8 mouse cellular contexts compared by ENCODE assay signal in genomic region chr7:141010593-141010992, GRCm38 (mm10). TPM values are rescaled to one million over a fixed set of nuclear protein-coding genes. Genes with fewer than 3 reads are reported as not detected.
DNase-seq lines count a peak whose midpoint lies in the region; ATAC-seq and TF ChIP-seq lines count a peak whose summit lies in the region.

Gene Ifitm3 (minus strand): TSS chr7:141010770.

- peak; percentile 58 for DNase-seq in adrenal gland, adult 8-10 months
- DNase-seq in urinary bladder, adult 2 months (ENCODE audit: low spot score) = peak; percentile 37
- no peak for DNase-seq in natural killer cell, adult 2 months (ENCODE audit: low spot score in 2 of 2)

- 50% methylated on average over 10 of the region's 10 CpGs for WGBS in forebrain, embryonic 15.5 days
- WGBS in limb, embryonic 13.5 days = 7% methylated on average over 10 of the region's 10 CpGs
- 52% methylated on average over 10 of the region's 10 CpGs for WGBS in midbrain, embryonic 13.5 days

- peaks cover 13% of the 10 kb centered on the region for H3K4me1 ChIP-seq in ES-Bruce4 (ENCODE audit: control insufficient read depth, insufficient read depth, low read length)
- peaks cover 5% of the 10 kb centered on the region; the same call in 1 of the 2 replicates for H3K4me1 ChIP-seq in forebrain, embryonic 15.5 days
- H3K4me1 ChIP-seq in limb, embryonic 13.5 days = peaks cover 30% of the 10 kb centered on the region
- H3K4me1 ChIP-seq in midbrain, embryonic 13.5 days (replicated peaks) = peaks cover 8% of the 10 kb centered on the region; the same call in 1 of the 2 replicates

- no peaks in the 10 kb centered on the region for H3K36me3 ChIP-seq in ES-Bruce4 (ENCODE audit: control insufficient read depth, insufficient read depth, low read length, poor library complexity, severe bottlenecking)
- H3K36me3 ChIP-seq in forebrain, embryonic 15.5 days = no peaks in the 10 kb centered on the region
- no peaks in the 10 kb centered on the region for H3K36me3 ChIP-seq in limb, embryonic 13.5 days
- no peaks in the 10 kb centered on the region for H3K36me3 ChIP-seq in midbrain, embryonic 13.5 days

- no peak for TF ChIP-seq POLR2A in ES-Bruce4 (IDR thresholded peaks at IDR 0.05; ENCODE audit: insufficient read depth, low read length)

- TF ChIP-seq CTCF in ES-Bruce4 (IDR thresholded peaks at IDR 0.05; ENCODE audit: low read depth, low read length) = no peak

- ATAC-seq in forebrain, embryonic 15.5 days (replicated peaks) = no peak
- 0 out of 4 replicates have a peak, but pooled peaks of 1 of the 2 experiments have one; percentile 7 for ATAC-seq in hematopoietic stem cell, adult 5-6 weeks (replicated peaks in 1 of 2; ENCODE audit: insufficient read depth in 1 of 2, low FRiP score in 2 of 2, low TSS enrichment in 1 of 2, low read depth in 1 of 2, poor library complexity in 2 of 2, severe bottlenecking in 2 of 2)
- peak; percentile 28; the same call in 1 of the 2 replicates for ATAC-seq in limb, embryonic 13.5 days (ENCODE audit: low FRiP score, low read depth)
- ATAC-seq in midbrain, embryonic 13.5 days = no peak

- peak within 1 kb of the TSS; percentile 87 for H3K4me3 ChIP-seq in ES-Bruce4 (ENCODE audit: low read depth, low read length)
- 0 out of 2 replicates have a peak within 1 kb of the TSS, but pooled peaks have one; percentile 8 for H3K4me3 ChIP-seq in forebrain, embryonic 15.5 days
- peak within 1 kb of the TSS; percentile 51 for H3K4me3 ChIP-seq in limb, embryonic 13.5 days
- no peak within 1 kb of the TSS for H3K4me3 ChIP-seq in midbrain, embryonic 13.5 days (replicated peaks)

- H3K9ac ChIP-seq in ES-Bruce4 (ENCODE audit: low read depth, poor library complexity, severe bottlenecking) = peak within 1 kb of the TSS; percentile 63
- no peak within 1 kb of the TSS for H3K9ac ChIP-seq in forebrain, embryonic 15.5 days (replicated peaks)
- peak within 1 kb of the TSS; percentile 63 for H3K9ac ChIP-seq in limb, embryonic 13.5 days
- 0 out of 2 replicates have a peak within 1 kb of the TSS, but pooled peaks have one; percentile 5 for H3K9ac ChIP-seq in midbrain, embryonic 13.5 days (replicated peaks)

- no peaks in the 10 kb centered on the region for H3K9me3 ChIP-seq in ES-Bruce4 (replicated peaks; ENCODE audit: control insufficient read depth, insufficient read depth, low read length, poor library complexity, severe bottlenecking)
- no peaks in the 10 kb centered on the region for H3K9me3 ChIP-seq in forebrain, embryonic 15.5 days
- 0 out of 2 replicates have a peak, but pooled peaks cover 4% of the 10 kb centered on the region for H3K9me3 ChIP-seq in limb, embryonic 13.5 days
- H3K9me3 ChIP-seq in midbrain, embryonic 13.5 days = no peaks in the 10 kb centered on the region

- peak within 1 kb of the TSS; percentile 95 for H3K27ac ChIP-seq in ES-Bruce4 (ENCODE audit: insufficient read depth, low read length)
- no peak within 1 kb of the TSS for H3K27ac ChIP-seq in forebrain, embryonic 15.5 days (replicated peaks)
- H3K27ac ChIP-seq in limb, embryonic 13.5 days = peak within 1 kb of the TSS; percentile 84
- H3K27ac ChIP-seq in midbrain, embryonic 13.5 days = no peak within 1 kb of the TSS

- no peak within 1 kb of the TSS; the same call in 1 of the 2 replicates for H3K4me2 ChIP-seq in forebrain, embryonic 15.5 days (replicated peaks)
- peak within 1 kb of the TSS; percentile 69 for H3K4me2 ChIP-seq in limb, embryonic 13.5 days (replicated peaks)
- H3K4me2 ChIP-seq in midbrain, embryonic 13.5 days (replicated peaks) = peak within 1 kb of the TSS; percentile 3

- TF ChIP-seq EP300 in ES-Bruce4 (IDR thresholded peaks at IDR 0.05; ENCODE audit: insufficient read depth, low read depth, low read length) = no peak

- H3K27me3 ChIP-seq in ES-Bruce4 (ENCODE audit: control insufficient read depth, insufficient read depth, low read length, poor library complexity, severe bottlenecking) = no peaks in the 10 kb centered on the region
- H3K27me3 ChIP-seq in forebrain, embryonic 15.5 days = no peaks in the 10 kb centered on the region
- no peaks in the 10 kb centered on the region for H3K27me3 ChIP-seq in limb, embryonic 13.5 days
- no peaks in the 10 kb centered on the region for H3K27me3 ChIP-seq in midbrain, embryonic 13.5 days

RNA-seq across cellular contexts. Expression of gene Ifitm3, which starts in this region (rescaled TPM):
- polyA plus RNA-seq in ES-Bruce4 (2011; ENCODE audit: insufficient read depth, insufficient read length, low read depth, missing spikeins) = 410 and 433 TPM in 2 replicates
- total RNA-seq in adrenal gland, adult 8-10 months (2022) = 100 to 1,000 TPM; 105 to 128 (median 116) TPM
- 21.7 and 24.9 TPM in 2 replicates for polyA plus RNA-seq in forebrain, embryonic 15.5 days (2015; fragmentation: Nextera tagmentation; extraction: Ambion mirVana)
- 143 and 341 TPM in 2 replicates for total RNA-seq in hematopoietic stem cell, adult 5-6 weeks (2017)
- 121 and 130 TPM in 2 replicates for polyA plus RNA-seq in limb, embryonic 13.5 days (2015; fragmentation: Nextera tagmentation; extraction: Ambion mirVana)
- polyA plus RNA-seq in midbrain, embryonic 13.5 days (2015; fragmentation: Nextera tagmentation; extraction: Ambion mirVana) = 22.6 and 26.2 TPM in 2 replicates
- 596 and 696 TPM in 2 replicates for polyA plus RNA-seq in urinary bladder, adult 2 months (2012; rRNA removed)

Comparison
In these comparisons a context has a peak if more than half of its experiments do, and no peak if none do; other contexts are left out.
1. H3K27ac ChIP-seq: peak in ES-Bruce4 (single experiment) and limb, embryonic 13.5 days (single experiment); none in forebrain, embryonic 15.5 days (single experiment) and midbrain, embryonic 13.5 days (single experiment).
2. DNase-seq: peak in adrenal gland, adult 8-10 months (single experiment) and urinary bladder, adult 2 months (single experiment); none in natural killer cell, adult 2 months (0 of 2).